Mouse (Mus musculus): ENCODE measurements around the gene Klhl2. TPM values are rescaled to one million over a fixed set of nuclear protein-coding genes. Genes with fewer than 3 reads are reported as not detected.

Gene Klhl2
- polyA plus RNA-seq, 2 experiments from 2014 or later, result 3.9 to 9.9 TPM

GRCm38 (mm10) chr8:64767047-64767446, 82.8 kb downstream of the Klhl2 start:
- ATAC-seq, result no peak

GRCm38 (mm10) chr8:64764075-64764474, 85.7 kb downstream of the Klhl2 start:
- no peak for ATAC-seq

GRCm38 (mm10) chr8:64762751-64763150, 87.1 kb downstream of the Klhl2 start:
- ATAC-seq, result no peak

- ATAC-seq, result no peak
Observed at GRCm38 (mm10) chr8:64761430-64761829, 88.4 kb downstream of the Klhl2 start.

- no peak for ATAC-seq
Observed at GRCm38 (mm10) chr8:64757956-64758355, 91.9 kb downstream of the Klhl2 start.

GRCm38 (mm10) chr8:64746215-64747058, 103.4 kb downstream of the Klhl2 start:
- no peak for ATAC-seq

- ATAC-seq, result no peak
Observed at GRCm38 (mm10) chr8:64740547-64741211, 109.1 kb downstream of the Klhl2 start.

- ATAC-seq, result no peak
Observed at GRCm38 (mm10) chr8:64738916-64739315, 110.9 kb downstream of the Klhl2 start.

- ATAC-seq, result no peak
Observed at GRCm38 (mm10) chr8:64736767-64737323, 113.0 kb downstream of the Klhl2 start.

GRCm38 (mm10) chr8:64735161-64735560, 114.7 kb downstream of the Klhl2 start:
- ATAC-seq, result no peak

GRCm38 (mm10) chr8:64733271-64733943, 116.4 kb downstream of the Klhl2 start, which contains the start of gene Msmo1:
Gene Msmo1, minus strand, starts transcription at chr8:64733792.
- peak; percentile 97 for ATAC-seq

- no peak for ATAC-seq
Observed at GRCm38 (mm10) chr8:64732596-64732995, 117.2 kb downstream of the Klhl2 start.

GRCm38 (mm10) chr8:64728156-64728555, 121.7 kb downstream of the Klhl2 start:
- no peak for ATAC-seq

- ATAC-seq, result no peak
Observed at GRCm38 (mm10) chr8:64726190-64726695, 123.6 kb downstream of the Klhl2 start.

- ATAC-seq, result peak; percentile 82
Observed at GRCm38 (mm10) chr8:64723206-64723605, 126.6 kb downstream of the Klhl2 start.

- no peak for ATAC-seq
Observed at GRCm38 (mm10) chr8:64717868-64718267, 131.9 kb downstream of the Klhl2 start.

GRCm38 (mm10) chr8:64712499-64712898, 137.3 kb downstream of the Klhl2 start:
- no peak for ATAC-seq

GRCm38 (mm10) chr8:64711544-64711943, 138.3 kb downstream of the Klhl2 start:
- ATAC-seq, result no peak

GRCm38 (mm10) chr8:64707481-64707880, 142.3 kb downstream of the Klhl2 start:
- ATAC-seq, result no peak

GRCm38 (mm10) chr8:64703191-64703590, 146.6 kb downstream of the Klhl2 start:
- ATAC-seq, result no peak

GRCm38 (mm10) chr8:64692651-64693201, 157.1 kb downstream of the Klhl2 start, which contains the start of gene Cpe:
Gene Cpe, minus strand, starts transcription at chr8:64693054.
- ATAC-seq, result peak; percentile 90

All from CD4-positive, CD25-positive, alpha-beta regulatory T cell, adult 4 months (primary cell).